Mouse (Mus musculus) lung, postnatal 10 days (tissue): ENCODE data around the gene Sik3.
"Not testable (repeated sequence)": the region's sequence is repeated elsewhere in the genome, so short reads cannot be mapped to it uniquely, and the experiment has no call there.

Experiments
- DNase-seq: peaks from one replicate; pipeline ENCODE4 v3.0.0; 2021

Sik3 gene

GRCm38 (mm10) chr9:46155026-46155425 is 142.4 kb downstream of the Sik3 start:
- DNase-seq, result no peak

GRCm38 (mm10) chr9:46155818-46156217 is 143.2 kb downstream of the Sik3 start:
- DNase-seq, result not testable (repeated sequence)

DNA sequence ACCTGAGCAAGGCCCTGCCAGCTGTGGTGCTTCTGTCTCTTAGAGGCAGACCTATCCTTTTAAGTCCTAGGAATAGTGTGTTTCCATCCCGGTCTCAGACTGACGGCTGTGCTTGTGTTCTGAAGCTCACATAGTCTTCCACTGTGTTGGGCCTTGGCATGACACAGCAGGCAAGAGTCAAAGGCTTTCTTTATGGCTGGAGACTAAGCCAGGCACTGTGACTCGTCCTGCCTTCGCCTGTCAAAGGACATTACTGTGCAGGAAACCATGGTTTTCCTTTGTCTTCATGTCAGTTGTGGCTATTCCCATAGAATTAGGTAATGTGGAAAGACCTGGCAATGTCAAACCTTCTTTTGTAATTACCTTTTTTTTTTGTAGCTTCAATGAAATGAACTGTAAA is 144.1 kb downstream of the Sik3 start:
- no peak for DNase-seq

DNA sequence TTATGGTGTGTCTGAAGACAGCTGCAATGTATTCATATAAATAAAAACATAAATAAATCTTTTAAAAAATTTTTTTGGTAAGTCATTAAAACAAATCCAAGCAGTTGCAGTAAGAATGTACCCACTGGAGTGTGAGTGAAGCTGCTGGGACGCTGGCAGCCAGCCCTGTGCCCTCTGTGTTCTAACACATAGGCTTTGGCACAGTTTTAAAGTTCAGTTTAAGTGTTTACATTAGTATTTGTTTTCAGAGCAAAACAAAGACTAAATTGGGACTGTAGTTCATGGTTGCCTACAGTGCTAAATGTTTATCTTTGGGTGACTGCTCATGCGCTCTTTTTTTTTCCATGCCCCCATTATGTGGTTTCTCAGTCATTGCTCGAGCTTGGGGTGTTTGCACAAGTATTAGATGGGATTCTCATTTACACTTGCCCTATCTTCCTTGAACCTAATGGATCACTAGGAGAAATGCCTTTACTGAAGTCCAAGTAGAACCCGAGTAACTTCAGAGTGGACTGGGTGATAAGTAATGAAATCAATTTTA is 145.7 kb downstream of the Sik3 start:
- peak; percentile 65 for DNase-seq

DNA sequence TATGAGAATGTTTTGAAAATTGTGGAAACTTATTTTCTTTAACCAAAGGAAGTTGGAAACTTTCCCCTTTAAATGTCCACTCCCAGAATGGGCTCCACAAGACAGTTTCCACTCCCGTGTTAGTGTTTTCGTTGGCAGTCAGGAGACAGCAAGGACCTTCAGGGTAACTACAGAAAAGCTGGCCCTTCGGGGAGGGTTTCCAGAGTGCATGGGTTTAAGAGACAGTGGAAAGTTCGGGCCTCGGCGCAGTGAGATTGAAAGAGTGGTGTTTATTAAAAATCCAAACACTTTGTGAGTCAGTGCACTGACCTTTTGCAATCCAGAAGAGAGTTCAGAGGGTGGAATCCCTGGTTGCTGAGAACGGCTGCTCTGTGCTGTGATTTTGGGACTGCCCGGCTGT is 150.8 kb downstream of the Sik3 start:
- DNase-seq, result peak; percentile 56

- no peak for DNase-seq
Measured at GRCm38 (mm10) chr9:46168802-46169201, 156.2 kb downstream of the Sik3 start.

GRCm38 (mm10) chr9:46172251-46172650 is 159.6 kb downstream of the Sik3 start:
- no peak for DNase-seq

DNA sequence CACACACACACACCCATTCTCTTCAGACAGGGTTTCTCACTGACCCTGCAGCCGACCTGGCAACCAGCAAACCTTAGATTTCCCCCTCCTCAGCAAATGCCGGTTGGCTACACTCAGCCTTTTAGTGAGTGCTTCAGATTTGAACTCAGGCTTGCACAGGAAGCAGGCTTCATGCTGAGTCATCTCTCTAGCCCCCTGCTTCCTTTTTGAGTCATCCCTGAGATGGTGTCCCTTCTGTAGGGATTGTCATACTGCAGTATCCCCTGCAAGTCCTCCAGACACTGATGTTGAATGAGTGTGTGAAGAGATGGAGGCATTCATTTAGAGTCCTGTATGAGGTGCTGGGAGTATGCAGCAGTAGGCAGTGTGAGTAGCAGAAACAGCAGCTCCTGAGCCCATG is 160.3 kb downstream of the Sik3 start:
- no peak for DNase-seq

GRCm38 (mm10) chr9:46173919-46174318 is 161.3 kb downstream of the Sik3 start:
- DNase-seq, result no peak

DNA sequence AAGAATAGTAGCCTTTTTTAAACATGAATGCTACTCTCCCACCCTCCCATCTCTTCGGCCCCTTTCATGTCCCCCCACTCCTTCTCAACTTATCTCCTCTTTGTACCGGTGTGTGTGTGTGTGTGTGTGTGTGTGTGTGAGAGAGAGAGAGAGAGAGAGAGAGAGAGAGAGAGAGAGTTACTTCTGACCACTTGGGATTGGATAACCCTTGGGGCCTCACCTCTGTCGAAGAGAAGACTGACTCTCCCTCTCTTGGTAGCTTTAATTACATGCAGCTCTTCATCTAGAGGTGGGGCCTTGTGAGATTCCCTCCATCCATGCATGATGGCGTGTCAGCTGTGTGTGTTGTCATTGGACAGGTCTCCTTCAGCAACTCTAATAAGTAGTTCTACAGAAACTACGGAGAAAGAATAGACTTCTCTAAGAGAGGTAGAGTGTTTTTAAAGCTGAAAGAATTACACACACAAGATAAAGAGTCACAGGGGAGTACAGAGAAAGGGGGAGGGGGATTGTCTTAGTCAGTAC is 162.2 kb downstream of the Sik3 start:
- DNase-seq, result no peak

DNA sequence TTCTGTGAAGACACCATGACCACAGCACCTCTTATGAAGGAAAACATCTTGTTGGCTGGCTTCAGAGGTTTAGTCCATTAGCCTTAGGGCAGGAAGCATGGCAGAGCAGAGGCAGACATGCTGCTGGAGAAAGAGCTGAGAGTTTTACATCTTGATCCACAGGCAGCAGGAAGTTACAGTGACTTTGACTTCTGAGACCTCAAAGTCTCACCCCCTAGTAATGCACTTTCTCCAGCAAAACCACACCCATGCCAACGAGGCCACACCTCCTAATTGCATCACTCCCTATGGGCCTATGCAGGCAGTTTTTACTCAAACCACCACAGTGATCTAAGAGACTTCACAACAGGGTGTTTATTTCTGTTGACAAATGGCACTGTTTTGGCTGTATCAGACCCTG is 162.7 kb downstream of the Sik3 start:
- DNase-seq, result peak; percentile 76

- DNase-seq, result peak; percentile 49
Measured at GRCm38 (mm10) chr9:46175938-46176375, 163.3 kb downstream of the Sik3 start.

- no peak for DNase-seq
Measured at GRCm38 (mm10) chr9:46176613-46177012, 164.0 kb downstream of the Sik3 start.

DNA sequence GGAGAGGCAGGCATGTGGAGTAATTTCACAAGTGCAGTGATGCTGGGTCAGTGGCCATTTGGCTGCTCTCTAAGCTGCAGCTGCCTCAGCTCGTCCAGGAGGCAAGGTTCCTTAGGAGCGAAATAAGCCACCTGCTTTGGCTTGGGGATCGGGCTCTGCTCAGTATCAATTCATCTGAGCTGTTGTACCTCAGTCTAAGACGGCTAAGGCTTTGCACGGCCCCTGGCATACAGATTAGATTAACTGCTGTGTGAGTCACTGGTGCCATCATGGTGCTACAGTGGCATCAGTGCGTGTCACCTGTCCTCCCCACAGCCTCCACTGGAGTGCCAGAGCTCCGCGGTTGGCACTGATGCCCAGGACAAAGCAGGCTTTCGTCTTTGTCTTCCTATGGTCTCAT is 166.0 kb downstream of the Sik3 start:
- no peak for DNase-seq

GRCm38 (mm10) chr9:46181297-46181696 is 168.7 kb downstream of the Sik3 start:
- DNase-seq, result peak; percentile 47

- peak; percentile 41 for DNase-seq
Measured at GRCm38 (mm10) chr9:46184542-46184941, 171.9 kb downstream of the Sik3 start.

DNA sequence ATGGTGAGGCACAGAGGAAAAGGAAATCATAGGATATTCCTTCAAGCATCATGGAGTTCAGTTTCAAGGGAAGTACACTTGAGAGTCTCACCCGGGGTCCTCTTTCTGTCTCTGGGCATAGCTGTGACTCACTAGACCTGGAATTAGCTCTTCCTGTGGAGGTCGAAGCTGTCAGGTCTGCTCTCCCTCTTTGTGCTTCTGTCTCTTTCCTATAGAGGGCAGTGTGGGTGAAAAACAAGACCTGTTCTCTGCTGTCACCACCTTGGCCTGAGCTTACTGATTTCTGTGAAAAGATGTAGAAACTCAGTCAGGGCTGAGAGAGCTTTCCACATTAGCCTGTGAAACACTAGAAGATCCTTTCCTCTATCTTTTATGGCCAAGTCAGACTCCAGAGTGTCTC is 172.6 kb downstream of the Sik3 start:
- DNase-seq, result peak; percentile 72

- no peak for DNase-seq
Measured at GRCm38 (mm10) chr9:46186387-46186786, 173.8 kb downstream of the Sik3 start.

GRCm38 (mm10) chr9:46188370-46188769 is 175.8 kb downstream of the Sik3 start:
- DNase-seq, result no peak

GRCm38 (mm10) chr9:46188956-46189355 is 176.3 kb downstream of the Sik3 start:
- DNase-seq, result no peak

DNA sequence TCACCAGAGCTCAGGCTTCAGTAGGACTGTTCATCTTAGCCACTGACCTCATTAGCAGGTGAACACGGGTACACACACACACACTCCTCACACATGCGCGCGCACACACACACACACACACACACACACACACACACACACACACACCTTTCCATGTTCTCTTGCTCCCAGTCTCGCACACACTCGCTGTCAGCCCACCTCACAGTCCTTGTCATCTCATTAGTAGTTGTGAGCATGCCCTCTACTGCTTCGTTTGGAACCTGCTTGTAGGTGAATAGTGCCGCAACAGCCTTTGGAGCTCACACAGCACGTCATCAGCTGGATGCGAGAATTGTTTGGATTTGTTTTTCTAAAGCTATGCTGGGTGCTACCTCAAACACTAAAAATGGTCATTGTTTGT is 176.8 kb downstream of the Sik3 start:
- DNase-seq, result no peak

DNA sequence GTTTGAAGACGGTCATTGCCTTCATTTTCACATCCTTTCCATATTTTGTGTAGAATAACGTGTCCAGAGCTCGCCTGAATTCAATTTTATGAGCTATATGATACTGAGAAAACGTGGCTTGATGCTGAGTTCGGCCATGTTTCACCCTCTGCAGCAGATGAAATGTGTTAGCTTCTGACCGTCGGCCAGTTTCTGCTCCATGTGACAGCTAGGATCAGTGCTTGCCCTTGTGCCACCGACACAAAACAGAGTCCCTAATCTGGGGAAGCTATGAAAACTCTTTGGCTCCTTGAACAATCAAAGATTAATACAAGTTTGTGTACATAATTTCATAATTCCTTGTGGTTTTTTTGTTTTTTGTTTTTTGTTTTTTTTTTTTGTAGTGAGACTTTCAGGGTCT is 178.6 kb downstream of the Sik3 start:
- no peak for DNase-seq

DNA sequence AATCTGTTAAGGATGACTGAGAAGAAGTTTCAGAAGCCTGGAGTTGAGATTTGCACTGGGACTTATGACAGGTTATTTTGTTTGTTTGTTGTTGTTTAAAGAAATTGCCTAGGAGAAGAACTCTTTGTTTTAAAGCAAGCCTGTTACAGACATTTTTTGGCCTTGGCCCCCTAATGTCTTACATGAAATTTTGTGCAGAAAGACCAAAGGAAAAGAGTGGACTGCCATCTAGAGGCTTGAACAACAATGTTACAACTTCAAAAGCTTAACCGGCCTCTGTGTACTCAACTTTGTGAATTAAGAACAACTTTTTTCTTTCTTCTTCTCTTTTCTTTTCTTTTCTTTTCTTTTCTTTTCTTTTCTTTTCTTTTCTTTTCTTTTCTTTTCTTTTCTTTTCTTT is 179.0 kb downstream of the Sik3 start:
- DNase-seq, result peak; percentile 66

DNA sequence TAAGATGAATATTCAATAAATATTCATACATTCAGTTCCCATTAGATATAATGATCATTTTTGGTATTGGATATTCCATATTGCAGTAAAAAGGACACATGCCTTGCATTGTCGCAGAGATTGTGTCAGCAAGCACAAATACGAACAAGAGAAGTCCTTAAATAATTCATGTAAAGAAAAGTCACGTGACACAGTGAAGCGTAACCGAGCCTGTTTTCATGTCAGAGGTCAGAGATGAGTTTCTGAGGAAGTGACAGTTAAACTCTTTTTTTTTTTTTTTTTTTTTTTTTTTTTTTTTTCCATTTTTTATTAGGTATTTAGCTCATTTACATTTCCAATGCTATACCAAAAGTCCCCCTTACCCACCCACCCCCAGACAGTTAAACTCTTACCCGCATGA is 180.0 kb downstream of the Sik3 start:
- no peak for DNase-seq

DNA sequence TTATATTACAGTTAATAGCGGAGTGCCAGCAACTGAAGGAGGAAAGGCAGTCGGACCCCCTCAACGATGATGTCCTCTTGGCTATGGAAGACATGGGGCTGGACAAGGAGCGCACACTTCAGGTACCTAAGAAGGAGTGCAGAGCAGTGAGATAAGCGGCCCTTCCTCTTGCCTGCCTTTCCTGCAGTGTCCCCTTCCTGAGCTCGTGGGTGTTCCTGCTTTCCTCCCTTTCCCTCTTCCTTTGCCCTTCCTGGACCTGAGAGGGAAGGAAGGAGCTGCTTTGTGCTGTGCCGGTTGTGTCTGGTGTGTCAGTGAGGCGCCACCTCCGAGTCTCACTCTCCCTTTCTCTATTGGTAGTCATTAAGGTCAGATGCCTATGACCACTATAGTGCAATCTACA is 182.2 kb downstream of the Sik3 start:
- DNase-seq, result no peak
